Mouse (Mus musculus) forebrain, postnatal 0 days (tissue): ENCODE measurements at regions not wholly inside any gene's neighbourhood (a gene's known extent, or its start where the extent isn't known, plus 50 kb on each side); places are given as distances from the start of the nearest gene placed in this dataset.

ENCODE experiments used
- ATAC-seq: fragments of 200-750 bp; cut with Nextera tagmentation; 2 replicates; pipeline ENCODE4 v1.8.0; 2017; ENCODE audit warnings: mild to moderate bottlenecking, moderate library complexity
- DNase-seq: peaks from one replicate; pipeline ENCODE4 v3.0.0-alpha.2; 2015
- H3K27ac ChIP-seq: fragments of 300-500 bp; sonication (generic); 2 replicates; pipeline ENCODE4 v1.5.1; 2014; ENCODE audit warnings: low read depth, mild to moderate bottlenecking, antibody characterized with exemption, low read length, moderate library complexity, mixed read lengths
- H3K27me3 ChIP-seq: fragments of 300-500 bp; sonication (generic); 2 replicates; pipeline ENCODE4 v1.6.1; 2014; ENCODE audit warnings: mild to moderate bottlenecking, low read length, mixed read lengths; ENCODE audit not compliant: insufficient read depth
- H3K36me3 ChIP-seq: fragments of 300-500 bp; sonication (generic); 2 replicates; pipeline ENCODE4 v1.6.1; 2014; ENCODE audit warnings: mild to moderate bottlenecking, moderate library complexity; ENCODE audit not compliant: insufficient read depth
- H3K4me1 ChIP-seq: fragments of 300-500 bp; sonication (generic); 2 replicates; pipeline ENCODE4 v1.6.1; 2014; ENCODE audit warnings: antibody characterized with exemption; ENCODE audit not compliant: insufficient read depth
- H3K4me2 ChIP-seq: fragments of 300-500 bp; sonication (generic); 2 replicates; pipeline ENCODE4 v1.6.1; 2014; ENCODE audit warnings: low read depth, mild to moderate bottlenecking, moderate library complexity
- H3K4me3 ChIP-seq: fragments of 300-500 bp; sonication (generic); 2 replicates; pipeline ENCODE4 v1.5.1; 2014; ENCODE audit warnings: low read depth, low read length, mixed read lengths
- H3K9ac ChIP-seq: fragments of 300-500 bp; sonication (generic); 2 replicates; pipeline ENCODE4 v1.6.1; 2014; ENCODE audit warnings: mild to moderate bottlenecking
- H3K9me3 ChIP-seq: fragments of 300-500 bp; sonication (generic); 2 replicates; pipeline ENCODE4 v1.6.1; 2016; ENCODE audit warnings: low read length
- CTCF ChIP-seq: sonication (generic); IDR thresholded peaks from 2 replicates; pipeline ENCODE4 v1.5.1; 2016; ENCODE audit warnings: antibody characterized with exemption, control low read depth, low read depth
- WGBS: fragments of 180-500 bp; shearing (Covaris S2); extraction: QIAGEN DNeasy Blood & Tissue Kit; methylation state at CpG from one replicate; pipeline ENCODE4 v1.1.7; 2014; 5-methylcytosine and 5-hydroxymethylcytosine counted together

DNA sequence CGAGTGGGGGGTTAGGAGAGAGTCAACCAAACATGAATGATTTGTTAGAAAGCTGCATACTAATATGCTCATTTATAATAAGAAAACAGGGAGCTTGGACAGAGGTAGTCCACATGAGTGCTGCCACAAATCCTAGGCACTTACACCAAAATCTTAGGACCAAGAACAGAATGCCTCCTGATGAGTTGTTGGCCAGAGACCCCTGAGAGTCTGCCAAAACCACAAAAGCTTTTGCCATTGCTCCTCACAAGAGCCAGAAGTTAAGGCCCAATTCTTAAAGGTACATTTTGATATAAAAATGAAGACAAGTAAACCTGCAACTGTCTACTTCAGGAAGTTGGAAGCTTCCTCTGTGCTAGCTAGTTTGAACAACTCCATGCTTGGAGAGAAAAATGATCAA lies 820.7 kb upstream of the Map3k7 start:
- no peak overlapping the region for H3K4me2 ChIP-seq

DNA sequence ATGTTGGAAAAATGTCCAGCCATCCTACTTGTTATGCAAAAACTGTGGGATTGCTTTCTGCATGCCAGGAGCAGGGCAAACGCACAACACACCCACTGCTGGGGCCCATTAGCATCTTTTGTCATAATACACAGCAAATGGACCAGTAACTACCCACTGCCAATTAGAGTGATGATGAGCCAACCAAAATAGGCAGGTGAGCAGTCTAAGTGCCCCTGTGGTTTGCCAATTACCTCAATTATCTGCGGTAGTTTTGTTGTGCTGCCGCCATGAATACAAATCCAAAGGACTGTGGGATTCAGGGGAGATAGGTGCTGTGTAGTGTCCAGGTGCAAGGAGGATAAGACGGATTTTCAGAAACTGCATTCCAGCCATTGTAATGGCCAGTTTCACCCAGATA lies 796.5 kb upstream of the Map3k7 start:
- Histone ChIP-seq H3K27ac (no peak overlapping the region), H3K4me2 (no peak overlapping the region), H3K36me3 (no peaks in the 10 kb centered on the region), H3K9ac (no peak overlapping the region), H3K27me3 (no peaks in the 10 kb centered on the region), H3K9me3 (no peaks in the 10 kb centered on the region), H3K4me1 (peaks cover 4% of the 10 kb centered on the region; the same call in 1 of the 2 replicates), H3K4me3 (no peak overlapping the region)
- ATAC-seq (no peak; the same call in 1 of the 2 replicates), DNase-seq (no peak)
- 34% methylated on average over 4 of the region's 4 CpGs for WGBS
- TF ChIP-seq CTCF: no peak

More for the DNA sequence above, 820.7 kb upstream of the Map3k7 start:
- Histone ChIP-seq H3K36me3 (no peaks in the 10 kb centered on the region), H3K27ac (no peak overlapping the region), H3K4me3 (no peak overlapping the region), H3K9ac (no peak overlapping the region), H3K27me3 (no peaks in the 10 kb centered on the region), H3K4me1 (no peaks in the 10 kb centered on the region), H3K9me3 (no peaks in the 10 kb centered on the region)
- WGBS: 80% methylated on average over 1 of the region's 1 CpGs
- TF ChIP-seq CTCF: no peak
- ATAC-seq (no peak), DNase-seq (no peak)

GRCm38 (mm10) chr4:31168357-31168756 lies 795.5 kb upstream of the Map3k7 start:
- Histone ChIP-seq H3K4me3 (no peak overlapping the region), H3K27me3 (no peaks in the 10 kb centered on the region), H3K9ac (no peak overlapping the region), H3K4me2 (no peak overlapping the region), H3K9me3 (no peaks in the 10 kb centered on the region), H3K27ac (no peak overlapping the region), H3K4me1 (peaks cover 4% of the 10 kb centered on the region; the same call in 1 of the 2 replicates), H3K36me3 (no peaks in the 10 kb centered on the region)
- no peak for DNase-seq
- no peak for TF ChIP-seq CTCF
- peak; percentile 66; the same call in 1 of the 2 replicates for ATAC-seq
- 72% methylated on average over 4 of the region's 4 CpGs for WGBS

GRCm38 (mm10) chr4:31171190-31171589 lies 792.7 kb upstream of the Map3k7 start:
- no peak overlapping the region for H3K4me2 ChIP-seq
- no peaks in the 10 kb centered on the region for H3K27me3 ChIP-seq
- H3K9me3 ChIP-seq: no peaks in the 10 kb centered on the region
- H3K27ac ChIP-seq: no peak overlapping the region
- H3K4me3 ChIP-seq: no peak overlapping the region
- no peak overlapping the region for H3K9ac ChIP-seq
- 82% methylated on average over 3 of the region's 3 CpGs for WGBS
- H3K36me3 ChIP-seq: no peaks in the 10 kb centered on the region
- DNase-seq (no peak), ATAC-seq (no peak)
- no peak for TF ChIP-seq CTCF
- H3K4me1 ChIP-seq: peaks cover 4% of the 10 kb centered on the region; the same call in 1 of the 2 replicates

DNA sequence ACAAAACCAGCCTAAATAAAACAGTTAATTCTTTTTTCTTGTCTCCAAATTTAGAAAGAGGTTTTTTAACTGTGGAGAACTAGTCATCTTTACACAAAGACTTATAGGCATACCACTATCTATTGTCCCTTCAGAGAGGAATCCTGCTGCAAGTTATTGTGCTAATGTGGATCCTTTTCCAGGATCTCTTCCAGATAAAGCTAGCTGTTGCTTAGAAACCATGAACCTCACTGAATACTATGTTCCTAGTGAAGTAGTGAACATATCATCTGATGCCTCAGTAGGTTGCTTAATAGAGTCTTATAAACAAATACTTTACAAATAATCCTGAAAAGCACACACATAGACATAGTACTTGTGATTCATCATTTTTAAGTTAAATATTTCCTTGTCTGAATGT lies 766.0 kb upstream of the Map3k7 start:
- no peak overlapping the region for H3K9ac ChIP-seq
- peak; percentile 79 for ATAC-seq
- no peak overlapping the region for H3K27ac ChIP-seq
- H3K36me3 ChIP-seq: no peaks in the 10 kb centered on the region
- H3K27me3 ChIP-seq: no peaks in the 10 kb centered on the region
- H3K9me3 ChIP-seq: no peaks in the 10 kb centered on the region
- H3K4me2 ChIP-seq: no peak overlapping the region
- peak; percentile 29 for DNase-seq
- H3K4me3 ChIP-seq: no peak overlapping the region
- H3K4me1 ChIP-seq: no peaks in the 10 kb centered on the region
- no peak for TF ChIP-seq CTCF

DNA sequence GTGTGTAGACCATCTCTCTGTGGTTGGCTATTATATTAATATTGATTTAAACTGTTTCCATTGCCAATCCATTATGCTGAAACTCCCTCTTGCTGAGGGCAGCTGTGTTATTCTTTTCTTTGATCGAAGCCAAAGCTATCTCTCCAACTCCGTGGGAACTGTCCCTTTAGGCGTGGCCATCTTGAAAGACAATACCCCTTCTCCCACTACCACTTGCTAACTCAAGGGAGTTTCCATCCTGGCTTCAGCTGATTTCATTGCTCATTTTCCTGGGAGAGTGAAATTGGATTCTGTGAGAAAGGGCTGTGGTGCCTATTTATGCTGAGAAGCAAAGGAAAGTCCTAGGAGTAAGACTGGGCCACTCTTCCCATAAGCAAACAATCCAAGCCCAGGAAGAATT lies 760.6 kb upstream of the Map3k7 start:
- no peak for DNase-seq
- H3K27me3 ChIP-seq: no peaks in the 10 kb centered on the region

GRCm38 (mm10) chr4:31205332-31205970 lies 758.4 kb upstream of the Map3k7 start:
- Histone ChIP-seq H3K4me3 (no peak overlapping the region), H3K27ac (no peak overlapping the region; the same call in 1 of the 2 replicates), H3K4me1 (no peaks in the 10 kb centered on the region), H3K9me3 (no peaks in the 10 kb centered on the region), H3K36me3 (no peaks in the 10 kb centered on the region), H3K27me3 (no peaks in the 10 kb centered on the region), H3K9ac (no peak overlapping the region), H3K4me2 (0 out of 2 replicates have a peak overlapping the region, but pooled peaks have one; percentile 9)
- ATAC-seq (peak; percentile 79), DNase-seq (peak; percentile 80)
- WGBS: 39% methylated on average over 14 of the region's 14 CpGs
- TF ChIP-seq CTCF: no peak

More for the DNA sequence above, 760.6 kb upstream of the Map3k7 start:
- no peak overlapping the region for H3K9ac ChIP-seq
- ATAC-seq: no peak
- H3K36me3 ChIP-seq: no peaks in the 10 kb centered on the region
- TF ChIP-seq CTCF: no peak
- H3K27ac ChIP-seq: no peak overlapping the region
- no peaks in the 10 kb centered on the region for H3K9me3 ChIP-seq
- H3K4me3 ChIP-seq: no peak overlapping the region
- H3K4me2 ChIP-seq: no peak overlapping the region
- no peaks in the 10 kb centered on the region for H3K4me1 ChIP-seq
- 73% methylated on average over 3 of the region's 3 CpGs for WGBS
